Mouse (Mus musculus): Measurements from ENCODE around the gene Zfp385b. TPM values are rescaled to one million over a fixed set of nuclear protein-coding genes. Genes with fewer than 3 reads are reported as not detected.

Zfp385b gene
- polyA plus RNA-seq, 1 experiment from 2014 or later: 14.1 TPM

GRCm38 (mm10) chr2:77770056-77770697 lies 49.3 kb downstream of the Zfp385b start:
- no peak for DNase-seq (ENCODE audit: low spot score)
- Histone ChIP-seq H3K36me3 (replicated peaks; ENCODE audit: control insufficient read depth, insufficient read depth) (no peaks in the 10 kb centered on the region), H3K27me3 (ENCODE audit: control insufficient read depth, insufficient read depth, low read length) (no peaks in the 10 kb centered on the region), H3K9ac (no peak overlapping the region), H3K4me2 (replicated peaks) (no peak overlapping the region), H3K27ac (no peak overlapping the region), H3K9me3 (ENCODE audit: control insufficient read depth, low read length) (no peaks in the 10 kb centered on the region), H3K4me3 (replicated peaks; ENCODE audit: low read length) (no peak overlapping the region), H3K4me1 (replicated peaks; ENCODE audit: control insufficient read depth, insufficient read depth, low read length) (peaks cover 5% of the 10 kb centered on the region; the same call in 1 of the 2 replicates)
- no peak for ATAC-seq (ENCODE audit: low FRiP score)
- WGBS: 74% methylated on average over 8 of the region's 8 CpGs

- no peak overlapping the region for H3K4me3 ChIP-seq (replicated peaks; ENCODE audit: low read length)
- H3K9ac ChIP-seq: 0 out of 2 replicates have a peak overlapping the region, but pooled peaks have one; percentile 24
- 48% methylated on average over 17 of the region's 17 CpGs for WGBS
- no peaks in the 10 kb centered on the region for H3K36me3 ChIP-seq (replicated peaks; ENCODE audit: control insufficient read depth, insufficient read depth)
- DNase-seq (ENCODE audit: low spot score) (no peak), ATAC-seq (ENCODE audit: low FRiP score) (no peak)
- H3K27ac ChIP-seq: no peak overlapping the region
- H3K9me3 ChIP-seq (ENCODE audit: control insufficient read depth, low read length): no peaks in the 10 kb centered on the region
- peaks cover 5% of the 10 kb centered on the region; the same call in 1 of the 2 replicates for H3K4me1 ChIP-seq (replicated peaks; ENCODE audit: control insufficient read depth, insufficient read depth, low read length)
- H3K4me2 ChIP-seq (replicated peaks): peak overlapping the region; percentile 15; the same call in 1 of the 2 replicates
- no peaks in the 10 kb centered on the region for H3K27me3 ChIP-seq (ENCODE audit: control insufficient read depth, insufficient read depth, low read length)
Observed at GRCm38 (mm10) chr2:77768321-77768886, 51.0 kb downstream of the Zfp385b start.

GRCm38 (mm10) chr2:77761967-77762366 lies 57.5 kb downstream of the Zfp385b start:
- no peak overlapping the region for H3K9ac ChIP-seq
- no peaks in the 10 kb centered on the region for H3K4me1 ChIP-seq (replicated peaks; ENCODE audit: control insufficient read depth, insufficient read depth, low read length)
- H3K36me3 ChIP-seq (replicated peaks; ENCODE audit: control insufficient read depth, insufficient read depth): no peaks in the 10 kb centered on the region
- H3K27ac ChIP-seq: no peak overlapping the region
- 85% methylated on average over 8 of the region's 8 CpGs for WGBS
- H3K9me3 ChIP-seq (ENCODE audit: control insufficient read depth, low read length): no peaks in the 10 kb centered on the region
- DNase-seq (ENCODE audit: low spot score) (no peak), ATAC-seq (ENCODE audit: low FRiP score) (no peak)
- H3K4me3 ChIP-seq (replicated peaks; ENCODE audit: low read length): no peak overlapping the region
- H3K4me2 ChIP-seq (replicated peaks): no peak overlapping the region
- H3K27me3 ChIP-seq (ENCODE audit: control insufficient read depth, insufficient read depth, low read length): no peaks in the 10 kb centered on the region

DNA sequence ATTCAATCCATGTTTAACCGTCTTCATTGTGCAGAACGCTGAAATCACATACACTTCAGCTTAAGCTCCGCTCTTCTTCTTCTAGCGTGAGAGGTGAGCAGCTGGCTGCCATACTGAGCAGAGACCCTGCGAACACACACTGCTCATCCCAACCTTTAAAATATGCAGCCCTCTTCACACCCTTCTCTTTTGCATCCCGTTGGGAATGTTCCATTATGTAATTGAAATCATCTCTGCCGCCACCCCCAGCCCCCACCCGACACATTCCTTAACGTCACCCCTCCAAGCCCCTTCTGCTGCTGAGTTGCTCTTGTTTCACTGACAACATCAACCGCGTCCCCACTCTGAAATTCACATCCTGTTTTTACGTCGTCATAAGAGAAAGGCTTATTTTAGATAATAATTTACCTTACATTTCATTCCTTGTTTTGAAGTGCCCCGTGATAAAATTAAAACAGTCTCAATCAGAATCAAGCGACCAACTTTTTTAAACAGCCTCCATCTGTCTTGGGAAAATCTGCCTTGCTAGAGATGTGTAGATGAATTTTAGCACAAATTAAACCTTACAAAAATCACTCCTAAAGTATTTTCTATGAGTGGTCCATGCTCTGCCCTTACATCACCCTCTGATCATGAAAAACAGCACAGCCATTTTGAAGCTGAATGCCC lies 60.9 kb downstream of the Zfp385b start:
- WGBS: 62% methylated on average over 15 of the region's 15 CpGs
- no peak for DNase-seq (ENCODE audit: low spot score)
- Histone ChIP-seq H3K27me3 (ENCODE audit: control insufficient read depth, insufficient read depth, low read length) (no peaks in the 10 kb centered on the region), H3K36me3 (replicated peaks; ENCODE audit: control insufficient read depth, insufficient read depth) (no peaks in the 10 kb centered on the region), H3K4me3 (replicated peaks; ENCODE audit: low read length) (no peak overlapping the region), H3K4me1 (replicated peaks; ENCODE audit: control insufficient read depth, insufficient read depth, low read length) (no peaks in the 10 kb centered on the region), H3K4me2 (replicated peaks) (no peak overlapping the region), H3K9ac (no peak overlapping the region), H3K27ac (no peak overlapping the region), H3K9me3 (ENCODE audit: control insufficient read depth, low read length) (no peaks in the 10 kb centered on the region)
- ATAC-seq (ENCODE audit: low FRiP score): no peak

GRCm38 (mm10) chr2:77752491-77752890 lies 66.9 kb downstream of the Zfp385b start:
- no peak for DNase-seq (ENCODE audit: low spot score)

DNA sequence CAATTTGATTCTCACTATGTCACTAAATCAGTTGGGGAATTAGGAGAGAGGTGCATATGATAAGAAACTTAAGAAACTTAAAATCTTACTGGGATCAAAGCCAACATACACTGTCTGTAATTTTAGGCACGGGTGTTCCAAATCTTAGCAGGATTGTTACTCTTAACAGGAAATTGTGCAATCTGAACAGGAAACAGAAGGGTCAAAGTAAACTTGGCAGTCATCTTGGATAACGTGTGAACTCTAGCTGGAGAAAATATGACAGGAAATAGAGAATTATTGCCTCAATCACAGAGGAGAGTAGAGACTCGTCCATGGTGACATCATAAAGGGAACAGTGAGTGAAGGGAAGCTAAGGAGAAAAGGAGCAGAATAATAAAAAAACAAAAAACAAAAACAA lies 69.8 kb downstream of the Zfp385b start:
- ATAC-seq (ENCODE audit: low FRiP score): no peak

More at GRCm38 (mm10) chr2:77752491-77752890, 66.9 kb downstream of the Zfp385b start:
- no peaks in the 10 kb centered on the region for H3K9me3 ChIP-seq (ENCODE audit: control insufficient read depth, low read length)
- H3K4me1 ChIP-seq (replicated peaks; ENCODE audit: control insufficient read depth, insufficient read depth, low read length): no peaks in the 10 kb centered on the region
- no peak overlapping the region for H3K27ac ChIP-seq
- H3K36me3 ChIP-seq (replicated peaks; ENCODE audit: control insufficient read depth, insufficient read depth): no peaks in the 10 kb centered on the region
- H3K4me3 ChIP-seq (replicated peaks; ENCODE audit: low read length): no peak overlapping the region
- H3K9ac ChIP-seq: no peak overlapping the region
- ATAC-seq (ENCODE audit: low FRiP score): no peak
- H3K4me2 ChIP-seq (replicated peaks): no peak overlapping the region
- WGBS: 44% methylated on average over 4 of the region's 4 CpGs
- no peaks in the 10 kb centered on the region for H3K27me3 ChIP-seq (ENCODE audit: control insufficient read depth, insufficient read depth, low read length)

DNA sequence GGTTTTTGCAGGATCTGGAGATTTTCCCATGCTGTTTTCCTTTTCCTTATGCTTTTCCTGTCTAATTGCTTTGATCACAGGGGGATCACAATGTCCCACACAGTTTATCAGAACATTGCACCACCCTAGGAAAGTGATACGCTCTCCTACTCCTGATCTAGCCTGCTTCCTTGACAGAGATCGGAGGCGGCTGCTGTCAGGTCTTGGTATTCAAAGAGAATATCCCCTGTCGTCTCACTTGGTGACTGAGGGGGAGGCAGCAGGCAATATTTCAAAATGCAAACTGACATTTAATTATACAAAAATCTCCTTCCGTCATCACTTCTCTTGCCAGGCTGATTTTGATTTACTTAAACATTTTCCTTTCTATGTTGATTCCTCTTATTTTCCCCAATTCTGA lies 73.0 kb downstream of the Zfp385b start:
- H3K4me2 ChIP-seq (replicated peaks): no peak overlapping the region
- no peaks in the 10 kb centered on the region for H3K36me3 ChIP-seq (replicated peaks; ENCODE audit: control insufficient read depth, insufficient read depth)
- H3K9ac ChIP-seq: no peak overlapping the region
- H3K27ac ChIP-seq: no peak overlapping the region
- H3K9me3 ChIP-seq (ENCODE audit: control insufficient read depth, low read length): no peaks in the 10 kb centered on the region
- ATAC-seq (ENCODE audit: low FRiP score) (no peak), DNase-seq (ENCODE audit: low spot score) (no peak)
- WGBS: 75% methylated on average over 5 of the region's 5 CpGs
- no peaks in the 10 kb centered on the region for H3K27me3 ChIP-seq (ENCODE audit: control insufficient read depth, insufficient read depth, low read length)
- no peak overlapping the region for H3K4me3 ChIP-seq (replicated peaks; ENCODE audit: low read length)
- no peaks in the 10 kb centered on the region for H3K4me1 ChIP-seq (replicated peaks; ENCODE audit: control insufficient read depth, insufficient read depth, low read length)

More for the DNA sequence above, 69.8 kb downstream of the Zfp385b start:
- DNase-seq (ENCODE audit: low spot score): no peak
- Histone ChIP-seq H3K4me2 (replicated peaks) (no peak overlapping the region), H3K4me3 (replicated peaks; ENCODE audit: low read length) (no peak overlapping the region), H3K9ac (no peak overlapping the region), H3K36me3 (replicated peaks; ENCODE audit: control insufficient read depth, insufficient read depth) (no peaks in the 10 kb centered on the region), H3K27me3 (ENCODE audit: control insufficient read depth, insufficient read depth, low read length) (no peaks in the 10 kb centered on the region), H3K9me3 (ENCODE audit: control insufficient read depth, low read length) (no peaks in the 10 kb centered on the region), H3K27ac (no peak overlapping the region), H3K4me1 (replicated peaks; ENCODE audit: control insufficient read depth, insufficient read depth, low read length) (no peaks in the 10 kb centered on the region)
- 79% methylated on average over 3 of the region's 3 CpGs for WGBS

DNA sequence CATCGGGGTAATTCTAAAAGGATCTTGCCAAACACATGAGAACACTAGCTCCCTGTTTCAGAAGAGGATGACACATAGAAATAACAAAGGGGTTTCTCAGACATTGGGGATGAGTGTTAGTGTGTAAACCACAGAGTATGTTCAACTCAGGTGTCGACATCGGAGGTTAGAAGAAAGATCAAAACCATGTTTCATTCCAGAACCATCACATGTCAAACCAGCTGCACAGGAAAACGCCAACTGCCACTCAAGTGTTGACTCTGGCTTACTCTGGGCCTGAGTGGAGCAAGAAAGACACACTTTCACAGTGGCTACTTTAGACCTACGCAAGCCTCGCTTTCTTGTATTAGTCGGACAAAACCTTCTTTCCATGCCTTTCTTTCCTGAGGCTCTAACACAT lies 74.2 kb downstream of the Zfp385b start:
- Histone ChIP-seq H3K27ac (no peak overlapping the region), H3K36me3 (replicated peaks; ENCODE audit: control insufficient read depth, insufficient read depth) (no peaks in the 10 kb centered on the region), H3K4me1 (replicated peaks; ENCODE audit: control insufficient read depth, insufficient read depth, low read length) (no peaks in the 10 kb centered on the region), H3K9ac (no peak overlapping the region), H3K27me3 (ENCODE audit: control insufficient read depth, insufficient read depth, low read length) (no peaks in the 10 kb centered on the region), H3K4me2 (replicated peaks) (no peak overlapping the region), H3K4me3 (replicated peaks; ENCODE audit: low read length) (no peak overlapping the region), H3K9me3 (ENCODE audit: control insufficient read depth, low read length) (no peaks in the 10 kb centered on the region)
- 98% methylated on average over 7 of the region's 7 CpGs for WGBS
- ATAC-seq (ENCODE audit: low FRiP score) (no peak), DNase-seq (ENCODE audit: low spot score) (no peak)

DNA sequence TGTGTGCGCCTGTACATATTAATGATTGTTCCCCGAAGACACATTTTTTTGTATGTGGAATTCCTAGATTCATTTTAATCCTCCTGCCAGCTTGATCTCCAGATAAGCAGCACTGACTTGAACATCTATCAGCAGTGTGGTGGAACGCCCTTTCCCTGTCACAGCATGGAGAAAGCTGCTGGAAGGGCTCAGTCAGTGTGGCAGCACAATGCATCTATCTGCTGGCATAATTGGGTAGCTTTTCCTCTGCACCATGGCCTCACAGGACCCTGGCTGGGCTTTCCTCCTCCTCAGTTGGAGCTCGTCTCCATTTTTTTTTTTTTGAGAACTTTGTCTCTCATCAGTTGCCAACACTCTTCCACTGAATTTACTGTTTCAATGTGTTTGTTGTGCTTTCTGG lies 77.1 kb downstream of the Zfp385b start:
- WGBS: 65% methylated on average over 4 of the region's 4 CpGs
- no peak for DNase-seq (ENCODE audit: low spot score)

More for the DNA sequence above, 77.1 kb downstream of the Zfp385b start:
- Histone ChIP-seq H3K9ac (no peak overlapping the region), H3K27me3 (ENCODE audit: control insufficient read depth, insufficient read depth, low read length) (no peaks in the 10 kb centered on the region), H3K9me3 (ENCODE audit: control insufficient read depth, low read length) (no peaks in the 10 kb centered on the region), H3K4me2 (replicated peaks) (no peak overlapping the region), H3K4me3 (replicated peaks; ENCODE audit: low read length) (no peak overlapping the region), H3K27ac (no peak overlapping the region), H3K4me1 (replicated peaks; ENCODE audit: control insufficient read depth, insufficient read depth, low read length) (no peaks in the 10 kb centered on the region), H3K36me3 (replicated peaks; ENCODE audit: control insufficient read depth, insufficient read depth) (no peaks in the 10 kb centered on the region)
- no peak for ATAC-seq (ENCODE audit: low FRiP score)
